Mouse (Mus musculus) hindbrain, embryonic 11.5 days (tissue): ENCODE results near the gene Rplp0. TPM values are rescaled to one million over a fixed set of nuclear protein-coding genes. Genes with fewer than 3 reads are reported as not detected.

Source experiments
- ATAC-seq: fragments of 200-750 bp; cut with Nextera tagmentation; 2 replicates; pipeline ENCODE4 v1.8.0; 2017; ENCODE audit warnings: mild to moderate bottlenecking, moderate TSS enrichment, moderate library complexity; ENCODE audit not compliant: low FRiP score
- DNase-seq: peaks from one replicate; pipeline ENCODE4 v3.0.0-alpha.2; 2015; ENCODE audit warnings: low spot score
- H3K27ac ChIP-seq: fragments of 300-500 bp; sonication (generic); 2 replicates; pipeline ENCODE4 v1.5.1; 2014; ENCODE audit warnings: mild to moderate bottlenecking, low read depth, low read length
- H3K27me3 ChIP-seq: fragments of 300-500 bp; sonication (generic); 2 replicates; pipeline ENCODE4 v1.6.1; 2014; ENCODE audit warnings: mild to moderate bottlenecking, low read length, moderate library complexity, mixed read lengths; ENCODE audit not compliant: control insufficient read depth, insufficient read depth
- H3K36me3 ChIP-seq: fragments of 300-500 bp; sonication (generic); 2 replicates; pipeline ENCODE4 v1.6.1; 2014; ENCODE audit warnings: mild to moderate bottlenecking, low read length, moderate library complexity, mixed read lengths; ENCODE audit not compliant: control insufficient read depth, insufficient read depth
- H3K4me1 ChIP-seq: fragments of 300-500 bp; sonication (generic); replicated peaks from 2 replicates; pipeline ENCODE4 v1.6.1; 2014; ENCODE audit warnings: low read length, mixed read lengths; ENCODE audit not compliant: control insufficient read depth, insufficient read depth
- H3K4me2 ChIP-seq: fragments of 300-500 bp; sonication (generic); replicated peaks from 2 replicates; pipeline ENCODE4 v1.6.1; 2014; ENCODE audit warnings: mild to moderate bottlenecking, low read depth, low read length
- H3K4me3 ChIP-seq: fragments of 300-500 bp; sonication (generic); 2 replicates; pipeline ENCODE4 v1.5.1; 2014; ENCODE audit warnings: low read depth, low read length
- H3K9ac ChIP-seq: fragments of 300-500 bp; sonication (generic); 2 replicates; pipeline ENCODE4 v1.6.1; 2014; ENCODE audit warnings: low read depth, low read length
- H3K9me3 ChIP-seq: fragments of 300-500 bp; sonication (generic); 2 replicates; pipeline ENCODE4 v1.6.1; 2016; ENCODE audit warnings: low read length; ENCODE audit not compliant: control insufficient read depth
- WGBS: fragments of 180-500 bp; shearing (Covaris S2); extraction: QIAGEN DNeasy Blood & Tissue Kit; methylation state at CpG from one replicate; pipeline ENCODE4 v1.1.7; 2014; 5-methylcytosine and 5-hydroxymethylcytosine counted together
- polyA plus RNA-seq: library from polyadenylated mRNA; unstranded; fragments of >200 nt; fragmentation: Nextera tagmentation; extraction: Ambion mirVana; gene quantifications from 2 replicates; pipeline ENCODE4 v1.2.1, GENCODE M21; 2014

The Rplp0 gene
- polyA plus RNA-seq, 1 experiment from 2014 or later = 1,247 TPM

- ATAC-seq (no peak), DNase-seq (no peak)
- 65% methylated on average over 8 of the region's 8 CpGs for WGBS
- Histone ChIP-seq H3K27ac (no peak overlapping the region), H3K9ac (no peak overlapping the region), H3K4me3 (no peak overlapping the region), H3K27me3 (no peaks in the 10 kb centered on the region), H3K36me3 (no peaks in the 10 kb centered on the region), H3K4me2 (no peak overlapping the region), H3K9me3 (no peaks in the 10 kb centered on the region), H3K4me1 (peaks cover 3% of the 10 kb centered on the region; the same call in 1 of the 2 replicates)
These were observed 28.8 kb upstream of the Rplp0 start for GRCm38 (mm10) chr5:115530447-115530809.

GRCm38 (mm10) chr5:115531671-115532270 lies 27.5 kb upstream of the Rplp0 start:
- peaks cover 3% of the 10 kb centered on the region; the same call in 1 of the 2 replicates for H3K4me1 ChIP-seq
- H3K4me2 ChIP-seq = no peak overlapping the region
- H3K4me3 ChIP-seq = no peak overlapping the region
- ATAC-seq = no peak
- H3K27me3 ChIP-seq = no peaks in the 10 kb centered on the region
- 57% methylated on average over 18 of the region's 18 CpGs for WGBS
- no peaks in the 10 kb centered on the region for H3K9me3 ChIP-seq
- no peak overlapping the region for H3K9ac ChIP-seq
- H3K27ac ChIP-seq = no peak overlapping the region; the same call in 1 of the 2 replicates
- H3K36me3 ChIP-seq = no peaks in the 10 kb centered on the region
- DNase-seq = no peak

- ATAC-seq = no peak
- Histone ChIP-seq H3K4me3 (no peak overlapping the region), H3K4me1 (peaks cover 3% of the 10 kb centered on the region), H3K9ac (no peak overlapping the region), H3K9me3 (no peaks in the 10 kb centered on the region), H3K36me3 (no peaks in the 10 kb centered on the region), H3K27me3 (no peaks in the 10 kb centered on the region), H3K27ac (no peak overlapping the region), H3K4me2 (no peak overlapping the region)
- 25% methylated on average over 16 of the region's 16 CpGs for WGBS
- DNase-seq = no peak
These were observed 25.0 kb upstream of the Rplp0 start for GRCm38 (mm10) chr5:115534290-115534731.

- no peaks in the 10 kb centered on the region for H3K27me3 ChIP-seq
- ATAC-seq (no peak), DNase-seq (no peak)
- no peak overlapping the region for H3K9ac ChIP-seq
- no peaks in the 10 kb centered on the region for H3K9me3 ChIP-seq
- H3K27ac ChIP-seq = no peak overlapping the region
- H3K4me3 ChIP-seq = no peak overlapping the region
- no peak overlapping the region for H3K4me2 ChIP-seq
- peaks cover 3% of the 10 kb centered on the region for H3K4me1 ChIP-seq
- 55% methylated on average over 8 of the region's 8 CpGs for WGBS
- H3K36me3 ChIP-seq = no peaks in the 10 kb centered on the region
These were observed 24.4 kb upstream of the Rplp0 start for GRCm38 (mm10) chr5:115534856-115535255.

GRCm38 (mm10) chr5:115535635-115536034 lies 23.6 kb upstream of the Rplp0 start:
- Histone ChIP-seq H3K4me3 (no peak overlapping the region), H3K4me1 (peaks cover 3% of the 10 kb centered on the region), H3K4me2 (no peak overlapping the region), H3K9ac (no peak overlapping the region), H3K9me3 (no peaks in the 10 kb centered on the region), H3K36me3 (no peaks in the 10 kb centered on the region), H3K27me3 (no peaks in the 10 kb centered on the region), H3K27ac (no peak overlapping the region)
- DNase-seq = no peak
- ATAC-seq = no peak
- WGBS = 27% methylated on average over 7 of the region's 7 CpGs

- ATAC-seq (peak; percentile 47; the same call in 1 of the 2 replicates), DNase-seq (no peak)
- Histone ChIP-seq H3K4me1 (peaks cover 3% of the 10 kb centered on the region; the same call in 1 of the 2 replicates), H3K4me3 (no peak overlapping the region), H3K36me3 (no peaks in the 10 kb centered on the region), H3K9me3 (no peaks in the 10 kb centered on the region), H3K4me2 (no peak overlapping the region), H3K9ac (no peak overlapping the region), H3K27me3 (no peaks in the 10 kb centered on the region), H3K27ac (no peak overlapping the region)
- 75% methylated on average over 13 of the region's 13 CpGs for WGBS
These were observed 21.1 kb upstream of the Rplp0 start for GRCm38 (mm10) chr5:115538017-115538692.

GRCm38 (mm10) chr5:115538693-115539043 lies 20.6 kb upstream of the Rplp0 start:
- no peaks in the 10 kb centered on the region for H3K9me3 ChIP-seq
- H3K4me1 ChIP-seq = peaks cover 3% of the 10 kb centered on the region; the same call in 1 of the 2 replicates
- ATAC-seq (peak; percentile 83), DNase-seq (peak; percentile 93)
- no peaks in the 10 kb centered on the region for H3K27me3 ChIP-seq
- no peak overlapping the region for H3K4me2 ChIP-seq
- WGBS = 2% methylated on average over 11 of the region's 12 CpGs
- H3K4me3 ChIP-seq = no peak overlapping the region
- H3K36me3 ChIP-seq = no peaks in the 10 kb centered on the region
- no peak overlapping the region for H3K9ac ChIP-seq
- H3K27ac ChIP-seq = no peak overlapping the region

GRCm38 (mm10) chr5:115542635-115543384 lies 16.5 kb upstream of the Rplp0 start:
- H3K27me3 ChIP-seq = no peaks in the 10 kb centered on the region
- no peak overlapping the region for H3K27ac ChIP-seq
- H3K4me3 ChIP-seq = no peak overlapping the region
- ATAC-seq (no peak), DNase-seq (no peak)
- no peaks in the 10 kb centered on the region for H3K36me3 ChIP-seq
- no peak overlapping the region for H3K9ac ChIP-seq
- no peak overlapping the region for H3K4me2 ChIP-seq
- H3K4me1 ChIP-seq = peaks cover 17% of the 10 kb centered on the region
- H3K9me3 ChIP-seq = no peaks in the 10 kb centered on the region
- 67% methylated on average over 19 of the region's 19 CpGs for WGBS
